Mouse (Mus musculus): ENCODE results near the gene Slc27a5.

DNA sequence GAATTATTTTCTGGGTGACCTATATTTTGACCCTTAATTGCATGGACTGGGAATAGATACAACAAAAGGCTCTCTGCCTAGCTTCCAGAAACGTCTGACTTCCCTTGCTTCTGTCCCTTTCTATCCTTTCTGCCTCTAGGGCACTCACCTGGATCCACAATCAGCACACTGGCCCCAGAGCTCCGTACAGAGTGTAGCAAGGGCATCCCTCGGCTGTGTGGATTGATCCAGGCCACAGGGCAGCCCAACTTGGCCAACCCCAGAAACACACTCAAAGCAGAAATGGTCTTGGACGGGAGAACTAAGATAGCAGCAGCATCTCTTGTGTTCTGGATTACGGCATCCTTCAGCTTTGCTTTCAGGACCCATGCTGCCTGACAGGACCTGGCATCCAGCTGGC is 762 bp downstream of the Slc27a5 start:
- TF ChIP-seq CTCF (IDR thresholded peaks at IDR 0.05; ENCODE audit: insufficient read depth, low read depth, low read length) (no peak), POLR2A (IDR thresholded peaks at IDR 0.05; ENCODE audit: insufficient read depth, low read depth, low read length) (no peak)
